36 mouse cellular contexts compared by ENCODE assay signal in the genomic region with DNA sequence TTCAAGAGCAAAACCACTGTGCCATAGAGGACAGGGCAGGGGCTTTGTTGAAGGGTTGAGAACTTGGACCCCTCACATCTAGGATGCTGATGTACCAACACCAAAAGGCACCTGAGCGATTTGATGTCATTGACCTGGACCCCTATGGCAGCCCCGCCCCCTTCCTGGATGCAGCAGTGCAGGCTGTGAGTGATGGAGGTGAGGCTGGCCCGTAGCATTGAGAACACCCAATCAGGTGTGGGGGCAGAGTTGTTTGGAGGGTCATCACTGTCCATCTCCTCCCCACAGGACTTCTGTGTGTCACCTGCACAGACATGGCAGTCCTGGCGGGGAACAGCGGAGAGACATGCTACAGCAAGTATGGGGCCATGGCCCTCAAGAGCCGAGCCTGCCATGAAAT. TPM values are rescaled to one million over a fixed set of nuclear protein-coding genes. Genes with fewer than 3 reads are reported as not detected.
"Had no signal": no experiment of that assay in that cellular context is flagged by ENCODE, and none has a peak within 500 bp of the region (broad histone marks: within the 10 kb centered on the region; RNA-seq: fewer than 3 reads in every experiment).

No protein-coding gene starts in this region.

- H3K4me3 ChIP-seq: limb, embryonic 10.5 days; limb, embryonic 12.5 days; limb, embryonic 13.5 days; limb, embryonic 15.5 days; liver, embryonic 12.5 days; liver, embryonic 13.5 days; liver, embryonic 15.5 days; lung, embryonic 15.5 days; megakaryocyte, embryonic 14.5 days; midbrain, embryonic 10.5 days; midbrain, embryonic 12.5 days; midbrain, embryonic 13.5 days; midbrain, embryonic 15.5 days; myocyte; neural tube, embryonic 12.5 days had no signal

- H3K4me2 ChIP-seq: limb, embryonic 12.5 days; limb, embryonic 13.5 days; limb, embryonic 15.5 days; liver, embryonic 11.5 days; liver, embryonic 12.5 days; liver, embryonic 13.5 days; liver, embryonic 15.5 days; lung, embryonic 14.5 days; lung, embryonic 15.5 days; midbrain, embryonic 11.5 days; midbrain, embryonic 12.5 days; midbrain, embryonic 13.5 days; midbrain, embryonic 15.5 days; neural tube, embryonic 12.5 days had no signal

- H3K9me3 ChIP-seq: limb, embryonic 10.5 days; limb, embryonic 12.5 days; limb, embryonic 13.5 days; limb, embryonic 15.5 days; liver, embryonic 12.5 days; liver, embryonic 13.5 days; liver, embryonic 15.5 days; lung, embryonic 15.5 days; megakaryocyte, embryonic 14.5 days; midbrain, embryonic 10.5 days; midbrain, embryonic 12.5 days; midbrain, embryonic 13.5 days; midbrain, embryonic 15.5 days; neural tube, embryonic 12.5 days had no signal

- H3K27me3 ChIP-seq: limb, embryonic 12.5 days; limb, embryonic 13.5 days; limb, embryonic 15.5 days; liver, embryonic 12.5 days; liver, embryonic 13.5 days; liver, embryonic 15.5 days; lung, embryonic 15.5 days; megakaryocyte, embryonic 14.5 days; midbrain, embryonic 15.5 days; neural tube, embryonic 12.5 days had no signal

- DNase-seq: left cerebral cortex, postnatal 4 days; liver; liver, embryonic 13.5 days; liver, postnatal 0 days; lung, adult 18-20 months; lung, adult 2 months; lung, embryonic 14.5 days; lung, postnatal 10 days; lung, postnatal 14 days; lung, postnatal 36 days; lung, postnatal 4 days; midbrain, embryonic 14.5 days had no signal

- ATAC-seq: liver, embryonic 12.5 days; liver, postnatal 0 days; lung, postnatal 0 days; midbrain, embryonic 13.5 days; midbrain, embryonic 15.5 days; midbrain, embryonic 16.5 days had no signal

- H3K9ac ChIP-seq: limb, embryonic 12.5 days; limb, embryonic 13.5 days; limb, embryonic 15.5 days; liver, embryonic 12.5 days; liver, embryonic 13.5 days; liver, embryonic 14.5 days; liver, embryonic 15.5 days; liver, postnatal 0 days; lung, embryonic 14.5 days; lung, embryonic 15.5 days; midbrain, embryonic 12.5 days; midbrain, embryonic 13.5 days; midbrain, embryonic 15.5 days; neural tube, embryonic 12.5 days had no signal

- H3K27ac ChIP-seq: limb, embryonic 10.5 days; limb, embryonic 12.5 days; limb, embryonic 13.5 days; limb, embryonic 15.5 days; liver, embryonic 12.5 days; liver, embryonic 13.5 days; liver, embryonic 14.5 days; liver, embryonic 15.5 days; lung, embryonic 15.5 days; macrophage; midbrain, embryonic 10.5 days; midbrain, embryonic 12.5 days; midbrain, embryonic 13.5 days; midbrain, embryonic 15.5 days; neural tube, embryonic 12.5 days had no signal

RNA-seq across cellular contexts. Expression of a gene that starts 6.1 kb away (rescaled TPM):
- polyA plus RNA-seq: myocyte had no signal

RNA-seq across cellular contexts. Expression of a gene that starts 27.7 kb away (rescaled TPM):
- total RNA-seq: left cerebral cortex, postnatal 14 days; left cerebral cortex, postnatal 36 days; left cerebral cortex, postnatal 4 days; liver, adult 2 months; midbrain, postnatal 0 days had no signal
- polyA plus RNA-seq: liver, adult 2 months; macrophage had no signal
